Mouse (Mus musculus) frontal cortex, postnatal 25 days (tissue): ENCODE data around the gene Slc25a17.
A peak's percentile ranks its signal among the peaks of the same experiment; 100 is the strongest.

Experiments used
- DNase-seq, 2 experiments: peaks; one replicate each; pipeline ENCODE4 v3.0.0; 2022; ENCODE audit warnings: low spot score in 2 of 2

Slc25a17 gene

GRCm38 (mm10) chr15:81301193-81302070 lies 59.2 kb downstream of the Slc25a17 start:
- DNase-seq, result no peak

- no peak for DNase-seq
Measured at GRCm38 (mm10) chr15:81300520-81301069, 60.0 kb downstream of the Slc25a17 start.

- DNase-seq, result no peak
Measured at GRCm38 (mm10) chr15:81299549-81299948, 61.1 kb downstream of the Slc25a17 start.

GRCm38 (mm10) chr15:81298213-81298612 lies 62.4 kb downstream of the Slc25a17 start:
- no peak for DNase-seq

- DNase-seq, result no peak
Measured at GRCm38 (mm10) chr15:81297543-81297942, 63.1 kb downstream of the Slc25a17 start.

- no peak for DNase-seq
Measured at GRCm38 (mm10) chr15:81294897-81295296, 65.7 kb downstream of the Slc25a17 start.

- no peak for DNase-seq
Measured at GRCm38 (mm10) chr15:81294386-81294785, 66.2 kb downstream of the Slc25a17 start.

GRCm38 (mm10) chr15:81290747-81291146 lies 69.9 kb downstream of the Slc25a17 start:
- no peak for DNase-seq

- no peak for DNase-seq
Measured at GRCm38 (mm10) chr15:81290230-81290629, 70.4 kb downstream of the Slc25a17 start.

GRCm38 (mm10) chr15:81284121-81284734 lies 76.4 kb downstream of the Slc25a17 start:
- no peak for DNase-seq

GRCm38 (mm10) chr15:81278699-81279098 lies 81.9 kb downstream of the Slc25a17 start:
- DNase-seq, result no peak

GRCm38 (mm10) chr15:81277928-81278327 lies 82.7 kb downstream of the Slc25a17 start:
- no peak for DNase-seq

- DNase-seq, result no peak
Measured at GRCm38 (mm10) chr15:81273361-81273760, 87.3 kb downstream of the Slc25a17 start.

- DNase-seq, result peak in 1 of 2 experiments; percentile 38
Measured at GRCm38 (mm10) chr15:81272305-81273053, 88.1 kb downstream of the Slc25a17 start.
